Mouse (Mus musculus): Measurements from ENCODE around the gene Dmpk.
"Not testable (repeated sequence)": the region's sequence is repeated elsewhere in the genome, so short reads cannot be mapped to it uniquely, and the experiment has no call there.

Dmpk gene

DNA sequence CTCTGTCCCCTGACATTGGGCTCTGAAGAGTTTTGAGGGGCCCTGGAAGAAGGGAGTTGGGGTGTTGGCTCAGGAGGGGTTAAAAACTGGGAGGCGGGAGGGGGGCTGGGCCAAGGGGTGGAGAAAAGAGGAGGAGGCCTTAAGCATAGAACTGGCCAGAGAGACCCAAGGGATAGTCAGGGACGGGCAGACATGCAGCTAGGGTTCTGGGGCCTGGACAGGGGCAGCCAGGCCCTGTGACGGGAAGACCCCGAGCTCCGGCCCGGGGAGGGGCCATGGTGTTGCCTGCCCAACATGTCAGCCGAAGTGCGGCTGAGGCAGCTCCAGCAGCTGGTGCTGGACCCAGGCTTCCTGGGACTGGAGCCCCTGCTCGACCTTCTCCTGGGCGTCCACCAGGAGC is at the start of gene Dmpk:
Gene Dmpk (plus strand): TSS at position 149 of the 400 bp plus-strand sequence.
- no peak for DNase-seq (ENCODE audit: low spot score)

DNA sequence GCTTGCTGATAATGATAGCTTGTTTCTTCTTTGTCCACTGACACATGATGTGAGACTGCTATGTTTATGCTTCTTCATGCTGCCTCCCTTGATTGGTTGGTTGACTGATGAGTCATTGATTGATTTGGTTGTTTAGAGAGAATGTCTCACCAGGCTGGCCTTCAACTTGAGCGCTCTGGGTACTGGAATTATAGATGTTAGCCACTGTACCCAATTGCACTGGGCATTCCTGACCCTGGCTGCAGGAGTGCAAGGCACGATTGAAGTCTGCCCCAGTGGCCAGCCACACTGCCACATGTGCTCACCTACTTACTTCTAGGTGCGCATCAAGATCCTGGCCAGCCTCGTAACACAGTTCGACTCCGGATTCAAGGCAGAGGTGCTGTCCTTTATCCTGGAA is 39.0 kb upstream of the Dmpk start:
- DNase-seq (ENCODE audit: low spot score): no peak

DNA sequence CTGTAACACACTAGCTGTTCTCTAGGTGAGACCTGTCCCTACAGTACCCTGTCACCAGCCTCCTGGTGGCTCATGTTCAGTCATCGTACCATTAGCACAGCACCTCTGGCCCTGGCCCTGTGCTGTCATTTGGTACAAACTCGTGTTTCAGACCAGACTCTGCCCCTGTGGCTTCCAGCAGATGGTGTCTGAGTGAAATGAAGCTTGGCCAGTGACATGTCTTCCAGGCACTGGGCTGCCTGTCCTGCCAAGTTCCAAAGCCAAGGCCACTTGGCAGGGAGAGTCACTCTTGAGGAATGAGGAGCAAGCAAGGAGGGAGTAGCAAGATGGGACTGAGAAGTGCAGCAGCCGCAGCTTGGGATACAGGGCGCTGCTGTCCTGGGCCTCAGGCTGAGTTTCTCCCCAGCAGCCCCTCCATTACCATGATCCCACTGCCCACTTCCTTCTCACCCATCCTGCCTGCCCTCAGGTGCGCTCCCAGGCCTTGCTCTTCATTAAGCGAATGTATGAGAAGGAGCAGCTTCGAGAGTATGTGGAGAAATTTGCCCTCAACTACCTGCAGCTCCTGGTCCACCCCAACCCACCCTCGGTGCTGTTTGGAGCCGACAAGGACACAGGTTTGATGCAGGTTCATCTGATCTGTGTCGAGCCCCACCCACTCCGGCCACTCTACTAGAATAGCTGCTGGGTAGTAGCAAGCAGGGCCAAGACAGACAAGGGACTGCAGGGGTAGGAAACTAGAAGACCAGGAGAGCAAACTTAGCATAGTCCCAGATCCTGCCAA is 37.2 kb upstream of the Dmpk start:
- peak; percentile 66 for DNase-seq (ENCODE audit: low spot score)

DNA sequence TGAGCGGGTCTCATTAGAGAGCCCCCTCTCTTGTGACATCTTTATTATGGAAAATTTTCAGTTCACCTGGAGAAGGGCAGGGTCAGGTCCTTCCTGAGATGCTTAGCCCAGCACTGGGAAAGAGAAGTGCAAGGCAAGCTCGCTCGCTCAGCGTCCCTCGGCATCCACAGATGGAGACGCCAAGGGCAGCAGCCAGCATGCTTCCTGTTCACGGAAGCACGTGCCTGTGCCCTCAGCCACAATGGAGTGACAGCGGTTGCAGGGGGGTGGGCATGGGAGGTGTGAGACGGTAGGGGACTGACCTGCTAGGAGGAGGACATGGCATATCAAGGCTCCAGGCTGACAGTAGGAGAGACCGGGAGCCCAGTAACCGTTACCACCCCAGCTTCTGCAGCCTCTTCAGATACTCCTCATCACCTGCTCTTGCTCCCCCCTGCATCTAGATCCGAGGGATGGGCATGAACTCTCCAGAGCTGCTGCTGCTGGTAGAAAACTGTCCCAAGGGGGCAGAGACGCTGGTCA is 35.6 kb upstream of the Dmpk start:
- no peak for DNase-seq (ENCODE audit: low spot score)

DNA sequence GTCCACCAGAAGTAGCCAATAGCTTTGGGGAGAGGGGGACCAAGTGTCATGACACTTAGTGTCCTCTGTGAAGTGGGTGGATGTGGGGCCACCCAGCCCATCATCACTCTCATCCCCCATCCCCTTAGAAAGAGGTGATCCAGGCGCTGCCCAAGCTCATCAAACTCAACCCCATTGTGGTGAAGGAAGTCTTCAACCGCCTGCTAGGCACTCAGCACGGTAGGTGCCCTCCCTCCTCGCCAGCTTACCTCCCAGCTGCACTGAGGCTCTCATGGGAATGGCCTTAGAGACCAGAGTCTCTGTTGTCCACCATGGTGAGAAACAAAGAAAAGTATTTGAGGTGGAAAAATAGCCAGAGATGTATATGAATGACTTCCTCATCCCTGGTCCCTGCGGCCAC is 34.4 kb upstream of the Dmpk start:
- DNase-seq (ENCODE audit: low spot score): no peak

DNA sequence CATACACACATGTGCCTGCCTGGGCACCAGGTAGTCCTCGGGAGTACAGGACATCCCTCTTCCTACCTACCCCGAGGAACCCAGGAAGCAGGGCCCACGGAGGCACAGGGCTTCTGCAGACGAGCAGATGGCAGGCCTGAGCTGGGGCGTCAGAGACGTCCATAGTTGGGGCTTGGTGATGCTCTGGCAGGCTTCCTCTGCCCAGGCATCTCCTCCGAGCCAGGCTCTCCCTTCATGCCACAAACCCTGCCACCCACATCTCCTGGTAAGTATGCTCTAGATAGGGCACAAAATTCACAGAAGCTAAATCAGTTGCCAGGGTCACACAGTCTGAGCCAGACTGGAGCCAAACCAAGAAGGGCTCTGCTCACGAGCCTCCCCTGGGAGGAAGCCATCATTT is 33.5 kb upstream of the Dmpk start:
- DNase-seq (ENCODE audit: low spot score): no peak

DNA sequence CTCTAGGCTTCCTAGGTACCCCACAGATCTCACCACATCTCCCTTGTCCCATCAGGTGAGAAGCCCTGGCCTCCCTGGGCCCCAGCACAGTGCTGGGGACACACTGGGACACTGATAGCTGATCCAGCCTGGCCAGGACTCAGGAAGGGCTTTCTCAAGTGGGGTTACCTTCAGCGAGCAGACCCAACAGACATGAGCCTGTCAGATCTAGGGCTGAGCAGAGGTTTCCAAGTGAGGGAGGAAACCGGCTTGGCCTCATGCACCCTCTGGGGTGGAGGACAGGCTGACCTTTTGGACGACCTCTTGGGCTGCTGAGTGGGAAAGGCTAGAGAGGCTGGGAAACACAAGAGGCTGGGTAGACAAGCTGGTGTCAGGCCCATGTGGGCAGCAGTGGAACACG is 32.5 kb upstream of the Dmpk start:
- no peak for DNase-seq (ENCODE audit: low spot score)

DNA sequence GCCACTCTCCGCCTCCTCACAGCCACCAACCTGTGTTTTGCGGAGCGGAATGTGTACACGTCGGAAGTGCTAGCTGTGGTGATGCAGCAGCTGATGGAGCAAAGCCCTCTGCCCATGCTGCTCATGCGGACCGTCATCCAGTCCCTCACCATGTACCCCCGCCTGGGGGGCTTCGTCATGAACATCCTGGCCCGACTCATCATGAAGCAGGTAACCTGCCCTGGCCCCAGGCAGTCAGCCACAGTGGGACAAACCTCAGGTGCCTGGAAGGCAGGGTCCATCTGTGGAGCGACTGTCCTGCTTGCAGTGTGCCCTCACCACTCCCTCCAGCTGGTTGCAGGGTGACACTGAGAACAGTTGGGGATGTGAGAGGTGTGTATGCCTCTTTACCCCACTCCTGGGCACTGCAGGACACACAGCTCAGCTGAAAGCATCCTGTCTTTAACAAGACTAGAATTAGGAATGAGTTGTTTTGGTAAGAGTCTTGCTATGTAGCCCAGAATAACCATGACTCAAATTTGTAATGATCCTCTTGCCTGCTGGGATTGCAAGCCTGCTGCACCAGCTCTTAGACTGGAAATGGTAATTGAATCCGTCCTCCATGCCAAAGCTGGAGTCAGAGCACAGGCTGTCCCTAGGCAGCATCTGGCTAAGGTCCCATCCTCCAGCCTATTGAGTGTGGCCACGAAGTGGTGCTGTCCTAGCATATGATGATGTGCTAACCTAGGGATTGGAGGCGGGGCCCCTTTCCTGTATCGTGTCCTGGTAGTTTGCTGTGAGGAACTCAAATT is 31.1 kb upstream of the Dmpk start:
- no peak for DNase-seq (ENCODE audit: low spot score)

DNA sequence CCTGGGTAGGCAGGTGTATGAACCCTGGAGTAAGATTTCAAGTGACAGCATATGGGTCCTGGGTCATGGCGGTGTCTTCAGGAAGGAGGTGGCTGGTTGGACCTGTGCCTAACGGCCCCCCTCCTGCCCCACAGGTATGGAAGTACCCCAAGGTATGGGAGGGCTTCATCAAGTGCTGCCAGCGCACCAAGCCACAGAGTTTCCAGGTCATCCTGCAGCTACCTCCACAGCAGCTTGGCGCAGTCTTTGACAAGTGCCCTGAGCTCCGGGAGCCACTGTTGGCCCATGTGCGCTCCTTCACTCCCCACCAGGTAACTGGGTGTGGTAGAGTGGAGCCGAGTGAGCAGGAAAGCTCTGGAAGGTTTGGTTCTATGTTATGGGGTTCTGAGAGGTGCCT is 30.5 kb upstream of the Dmpk start:
- no peak for DNase-seq (ENCODE audit: low spot score)

DNA sequence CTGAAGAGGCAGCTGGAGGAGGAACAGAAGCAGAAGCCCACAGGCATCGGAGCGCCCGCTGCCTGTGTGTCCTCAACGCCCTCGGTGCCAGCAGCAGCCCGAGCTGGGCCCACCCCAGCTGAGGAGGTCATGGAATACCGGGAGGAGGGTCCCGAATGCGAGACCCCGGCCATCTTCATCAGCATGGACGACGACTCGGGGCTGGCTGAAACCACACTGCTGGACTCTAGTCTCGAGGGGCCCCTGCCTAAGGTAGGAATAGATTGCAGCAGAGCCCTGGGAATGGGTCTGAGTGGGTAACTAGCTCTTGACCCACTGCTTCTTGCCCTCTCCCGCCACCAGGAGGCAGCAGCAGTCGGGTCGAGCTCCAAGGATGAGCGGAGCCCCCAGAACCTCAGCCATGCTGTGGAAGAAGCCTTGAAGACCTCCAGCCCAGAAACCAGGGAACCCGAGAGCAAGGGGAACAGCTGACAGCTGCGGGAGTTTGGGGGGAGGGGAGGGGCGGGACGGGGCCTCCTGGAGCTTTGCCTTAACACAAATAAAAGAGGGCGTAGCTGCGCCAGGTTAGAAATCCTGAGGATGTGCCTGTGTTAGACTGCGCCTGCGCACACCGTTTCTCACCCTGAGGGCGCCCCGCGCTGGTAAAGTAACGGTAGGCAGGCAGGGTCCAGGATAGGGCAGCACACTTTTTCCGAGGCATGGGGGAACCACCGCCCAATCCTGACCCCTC is 29.4 kb upstream of the Dmpk start, which contains the start of gene Rsph6a:
Gene Rsph6a (plus strand): TSS at position 644 of the 730 bp plus-strand sequence.
- peak; percentile 83 for DNase-seq (ENCODE audit: low spot score)

DNA sequence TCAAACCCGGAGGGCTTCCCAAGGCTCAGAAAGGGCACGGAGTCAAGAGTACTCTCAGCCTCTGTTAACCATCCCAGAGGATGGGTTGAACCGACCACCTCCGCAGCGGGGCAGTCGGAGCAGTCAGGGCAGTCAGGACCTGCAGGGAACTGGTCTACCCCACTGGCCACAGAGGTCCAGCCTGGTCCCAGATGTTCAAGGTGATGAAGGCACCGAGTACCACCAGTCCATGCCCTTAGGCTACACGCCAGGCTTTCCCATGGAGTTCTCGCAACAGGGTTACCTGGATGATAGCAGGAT is 28.9 kb upstream of the Dmpk start:
- DNase-seq (ENCODE audit: low spot score): no peak

DNA sequence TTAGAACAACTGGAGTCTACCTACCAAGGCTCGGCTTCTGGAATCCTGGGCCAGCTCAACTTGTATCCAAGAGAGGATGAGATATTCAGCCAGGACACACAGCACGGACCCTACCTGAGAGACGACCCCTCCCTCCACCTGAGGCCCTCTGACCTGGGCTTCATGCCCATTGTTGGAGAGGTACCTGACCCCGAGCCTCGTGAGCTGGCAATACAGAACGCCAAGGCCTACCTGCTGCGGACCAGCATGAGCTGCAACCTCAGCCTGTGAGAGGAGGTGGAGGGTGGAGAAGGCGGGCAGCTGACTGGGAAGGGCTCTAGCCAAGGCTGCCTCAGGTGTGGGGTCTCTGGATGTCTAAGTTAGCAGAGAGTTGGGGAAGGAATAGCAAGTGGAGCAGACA is 28.5 kb upstream of the Dmpk start:
- DNase-seq (ENCODE audit: low spot score): no peak

DNA sequence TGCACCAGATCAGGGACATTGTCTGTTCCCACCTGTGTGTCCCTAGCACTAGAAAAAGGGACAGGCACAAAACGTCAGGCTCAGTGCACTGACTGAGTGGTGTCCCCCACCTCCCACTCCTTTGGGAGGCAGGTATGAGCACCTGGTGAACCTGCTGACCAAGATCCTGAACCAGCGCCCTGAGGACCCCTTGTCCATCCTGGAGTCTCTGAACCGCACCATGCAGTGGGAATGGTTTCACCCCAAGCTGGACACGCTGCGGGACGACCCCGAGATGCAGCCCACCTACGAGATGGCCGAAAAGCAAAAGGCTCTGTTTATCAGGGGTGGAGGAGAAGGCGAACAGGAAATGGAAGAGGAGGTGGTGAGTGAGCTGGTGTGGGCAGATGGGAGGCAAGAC is 26.2 kb upstream of the Dmpk start:
- no peak for DNase-seq (ENCODE audit: low spot score)

DNA sequence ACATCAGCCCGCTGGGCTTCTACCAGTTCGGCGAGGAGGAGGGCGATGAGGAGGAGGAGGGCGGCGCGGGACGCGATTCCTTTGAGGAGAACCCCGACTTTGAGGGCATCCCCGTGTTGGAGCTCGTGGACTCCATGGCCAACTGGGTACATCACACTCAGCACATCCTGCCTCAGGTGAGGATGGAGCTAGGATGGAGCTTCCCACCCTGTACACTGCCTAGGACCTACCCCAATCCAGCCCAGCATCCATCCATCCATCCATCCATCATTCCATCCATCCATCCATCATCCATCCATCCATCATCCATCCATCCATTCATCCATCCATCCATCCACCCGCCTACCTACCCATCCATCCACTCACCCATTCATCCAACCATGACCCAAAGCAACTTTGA is 17.8 kb upstream of the Dmpk start:
- DNase-seq (ENCODE audit: low spot score): peak; percentile 44

DNA sequence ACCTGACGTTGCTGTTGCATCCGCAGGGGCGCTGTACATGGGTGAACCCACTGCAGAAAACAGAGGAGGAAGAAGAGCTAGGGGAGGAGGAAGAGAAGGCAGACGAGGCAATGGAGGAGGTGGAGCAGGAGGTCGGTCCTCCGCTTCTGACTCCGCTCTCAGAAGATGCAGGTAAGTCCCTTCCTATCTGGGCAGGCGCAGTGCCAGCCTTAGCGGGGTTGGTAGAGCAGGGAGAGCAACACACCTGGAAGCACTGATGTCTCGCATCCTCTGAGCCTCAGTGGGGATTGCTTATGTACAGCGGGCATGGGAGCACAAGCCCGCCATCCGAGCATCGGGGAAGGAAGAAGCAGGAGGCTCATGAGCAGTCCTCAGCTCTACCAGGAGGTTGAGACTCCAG is 16.6 kb upstream of the Dmpk start:
- peak; percentile 50 for DNase-seq (ENCODE audit: low spot score)

DNA sequence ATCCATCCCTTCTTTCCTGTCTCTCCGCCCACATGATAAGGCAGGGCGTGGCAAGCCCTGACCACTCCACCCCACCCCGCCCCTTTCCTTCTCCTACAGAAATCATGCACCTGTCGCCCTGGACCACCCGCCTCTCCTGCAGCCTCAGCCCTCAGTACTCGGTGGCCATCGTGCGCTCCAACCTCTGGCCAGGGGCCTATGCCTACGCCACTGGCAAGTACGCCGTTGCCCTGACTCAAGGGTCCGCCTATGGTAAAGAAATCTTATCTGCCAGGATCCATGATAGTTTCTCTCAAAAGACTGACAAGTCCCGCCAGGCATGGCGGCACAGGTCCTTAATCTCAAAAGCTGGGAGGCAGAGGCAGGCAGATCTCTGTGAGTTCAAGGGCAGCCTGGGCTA is 15.7 kb upstream of the Dmpk start:
- DNase-seq (ENCODE audit: low spot score): peak; percentile 46

DNA sequence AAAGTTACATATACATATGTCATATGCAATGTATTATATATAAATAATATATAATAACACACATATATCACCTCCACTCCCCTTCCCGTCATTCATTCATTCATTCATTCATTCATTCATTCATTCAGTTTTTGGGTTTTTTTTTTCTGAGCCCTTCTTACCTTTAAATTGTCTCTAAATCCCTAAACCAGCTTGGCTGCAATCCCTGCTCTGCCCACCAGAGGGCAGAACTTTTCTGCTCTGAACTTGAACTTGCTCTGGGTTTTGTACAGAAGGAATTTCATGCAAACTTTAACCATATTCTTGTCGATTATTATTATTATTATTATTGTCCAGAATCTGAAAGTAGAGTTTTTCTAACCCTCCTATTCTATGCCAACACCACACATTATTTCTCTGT is 14.9 kb upstream of the Dmpk start:
- peak; percentile 87 for DNase-seq (ENCODE audit: low spot score)

DNA sequence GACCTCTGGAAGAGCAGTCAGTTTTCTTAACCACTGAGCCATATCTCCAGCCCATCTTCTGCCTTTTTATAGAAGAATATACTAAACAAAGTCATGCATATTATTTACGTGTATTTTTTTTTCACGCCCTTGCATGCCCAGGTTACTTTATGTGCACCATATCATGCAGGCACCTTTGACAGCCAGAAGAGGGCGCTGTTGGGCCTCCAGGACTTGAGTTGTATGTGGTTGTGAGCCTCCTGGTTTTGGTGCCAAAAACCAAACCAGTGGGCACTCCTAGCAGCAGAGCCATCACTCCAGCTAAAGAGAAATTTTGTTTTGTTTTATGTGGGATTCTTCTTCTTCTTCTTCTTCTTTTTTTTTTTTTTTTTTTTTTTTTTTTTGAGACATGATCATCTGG is 14.1 kb upstream of the Dmpk start:
- DNase-seq (ENCODE audit: low spot score): peak; percentile 65

DNA sequence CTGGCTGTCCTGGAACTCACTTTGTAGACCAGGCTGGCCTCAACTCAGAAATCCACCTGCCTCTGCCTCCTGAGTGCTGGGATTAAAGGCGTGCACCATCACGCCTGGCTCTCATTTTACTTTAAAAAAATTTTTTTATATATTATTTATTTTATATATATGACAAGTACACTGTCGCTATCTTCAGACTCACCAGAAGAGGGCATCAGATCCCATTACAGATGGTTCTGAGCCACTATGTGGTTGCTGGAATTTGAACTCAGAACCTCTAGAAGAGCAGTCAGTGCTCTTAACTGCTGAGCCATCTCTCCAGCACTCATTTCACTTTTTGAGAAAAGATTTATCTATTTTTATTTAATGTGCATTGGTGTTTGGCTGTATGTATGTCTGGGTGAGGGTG is 12.6 kb upstream of the Dmpk start:
- not testable (repeated sequence) for DNase-seq (ENCODE audit: low spot score)

DNA sequence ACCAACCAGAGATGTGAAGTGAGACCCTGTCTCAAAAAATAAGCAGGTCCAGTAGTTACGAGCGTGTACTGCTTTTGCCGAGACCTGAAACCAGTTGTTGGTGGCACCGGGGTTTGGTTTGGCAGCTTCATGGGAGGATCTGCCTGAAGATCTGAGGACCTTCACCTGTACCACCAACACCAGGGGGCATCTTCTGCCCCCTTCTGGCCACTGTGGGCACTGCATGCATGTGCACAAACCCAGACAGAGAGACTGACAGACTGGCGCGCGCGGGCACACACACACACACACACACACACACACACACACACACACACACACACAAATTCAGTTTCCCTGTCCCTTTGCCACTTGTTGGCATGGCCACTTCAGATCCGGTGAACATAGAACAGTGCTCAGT is 10.1 kb upstream of the Dmpk start:
- peak; percentile 77 for DNase-seq (ENCODE audit: low spot score)

DNA sequence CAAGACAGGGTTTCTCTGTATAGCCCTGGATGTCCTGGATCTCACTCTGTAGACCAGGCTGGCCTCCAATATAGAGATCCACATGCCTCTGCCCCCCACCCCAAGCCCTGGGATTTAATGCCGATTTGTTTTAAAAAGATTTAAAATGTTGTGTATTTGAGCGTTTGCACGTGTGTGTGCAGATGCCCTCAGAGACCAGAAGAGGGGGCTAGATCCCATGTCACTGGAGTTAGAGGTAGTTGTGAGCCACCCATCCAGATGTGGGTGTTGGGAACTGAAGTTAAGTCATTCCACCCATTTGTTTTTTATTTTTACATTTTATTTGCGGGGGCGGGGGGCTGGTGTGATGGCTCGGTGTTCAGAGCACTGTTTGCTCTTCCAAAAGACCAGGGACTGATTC is 9.2 kb upstream of the Dmpk start:
- DNase-seq (ENCODE audit: low spot score): no peak

DNA sequence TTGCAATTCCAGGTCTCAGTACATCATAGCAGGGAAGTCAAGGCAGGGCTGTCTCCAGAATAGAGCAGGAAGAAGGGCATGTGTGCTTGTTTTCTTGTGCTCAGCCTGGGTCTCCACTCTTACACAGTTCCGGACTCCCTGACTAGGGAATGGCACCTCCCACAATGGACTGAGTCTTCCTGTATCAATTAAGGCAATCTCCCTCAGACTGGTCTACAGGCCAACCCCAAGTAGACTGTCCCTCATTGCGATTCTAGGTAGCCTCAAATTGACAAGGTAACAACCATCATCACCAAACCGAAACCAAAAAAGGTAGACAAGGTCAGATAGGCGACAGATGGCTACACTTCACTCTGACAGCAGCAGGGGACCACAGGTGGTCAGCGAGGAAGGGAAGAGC is 8.4 kb upstream of the Dmpk start:
- DNase-seq (ENCODE audit: low spot score): no peak
